Mouse (Mus musculus): ENCODE data around the gene S100a5. TPM values are rescaled to one million over a fixed set of nuclear protein-coding genes. Genes with fewer than 3 reads are reported as not detected.

S100a5 gene
- not detected for total RNA-seq (2021)

DNA sequence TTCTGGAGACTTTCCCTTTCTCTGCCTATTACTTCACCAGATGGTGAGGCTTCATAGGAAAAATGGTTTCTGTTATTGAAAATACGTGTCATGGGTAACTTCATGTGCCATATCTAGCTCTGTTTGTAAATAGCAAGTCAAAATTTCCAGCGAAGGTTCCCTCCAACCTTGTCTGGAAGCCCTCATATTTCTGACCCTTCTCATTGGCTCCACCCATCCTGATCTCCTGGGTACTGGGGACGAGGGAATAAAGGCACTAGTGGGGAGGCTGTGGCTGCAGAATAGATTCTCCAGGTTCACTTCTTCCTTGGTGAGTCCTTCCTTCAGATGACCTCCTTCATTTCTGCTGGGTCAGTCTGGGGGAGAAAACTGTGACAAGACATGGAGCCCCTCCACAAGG lies at the start of gene S100a5:
Gene S100a5, plus strand, starts transcription at position 301 of the 400 bp plus-strand sequence.
- DNase-seq, result no peak
- intact Hi-C loops (cut with DNase I), result no loop called here

DNA sequence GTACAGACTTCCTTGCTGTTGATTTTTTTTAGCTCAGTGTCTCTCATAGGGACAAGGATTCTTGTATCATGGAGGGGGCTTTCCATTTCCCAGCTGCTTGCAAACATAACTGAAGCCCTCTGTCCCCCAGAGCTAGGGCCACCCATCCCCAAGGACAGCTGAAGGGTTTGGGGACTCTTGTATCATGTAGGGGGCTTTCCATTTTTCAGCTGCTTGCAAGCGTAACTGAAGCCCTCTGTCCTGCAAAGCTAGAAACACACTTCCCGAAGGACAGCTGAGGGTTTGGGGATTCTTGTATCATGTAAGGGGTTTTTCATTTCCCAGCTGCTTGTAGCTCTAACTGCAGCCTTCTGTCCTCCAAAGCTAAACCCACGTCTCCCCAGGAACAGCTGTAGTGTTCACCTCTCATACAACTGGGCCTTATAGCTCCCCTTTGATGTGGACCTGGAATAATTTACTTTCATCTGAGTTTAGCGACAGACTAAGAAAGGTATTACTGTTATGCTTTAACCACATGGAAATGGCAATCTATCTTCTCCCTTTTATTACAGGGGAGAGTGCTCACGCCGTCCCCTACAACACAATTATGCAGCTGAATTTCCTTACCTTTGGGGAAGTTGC lies 48.2 kb upstream of the S100a5 start, which contains the start of gene S100a3:
Gene S100a3, plus strand, starts transcription at position 571 of the 621 bp plus-strand sequence.
- no peak for DNase-seq
- intact Hi-C loops (cut with DNase I), result no loop called here

DNA sequence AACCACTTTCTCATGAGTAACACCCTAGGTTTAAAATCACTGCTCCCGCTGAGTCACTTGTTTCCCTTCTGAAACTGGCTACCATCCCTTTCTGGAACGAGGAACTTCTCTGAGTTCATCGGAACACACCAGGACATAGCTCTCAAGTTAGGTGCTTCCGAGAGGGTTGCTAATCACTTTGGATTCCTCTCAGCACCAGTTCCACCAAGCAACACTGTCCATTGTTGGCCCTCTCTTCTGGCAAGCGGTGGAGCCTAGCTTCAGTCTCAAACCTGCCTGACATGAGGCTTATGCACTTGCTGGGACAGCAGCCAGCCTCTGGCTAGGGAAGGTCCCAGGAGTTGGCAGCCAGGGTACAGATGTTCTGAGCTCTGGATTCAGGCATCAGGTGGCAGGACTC lies 33.6 kb upstream of the S100a5 start:
- intact Hi-C loops (cut with DNase I), result no loop called here
- peak; percentile 38 to 57 for DNase-seq

DNA sequence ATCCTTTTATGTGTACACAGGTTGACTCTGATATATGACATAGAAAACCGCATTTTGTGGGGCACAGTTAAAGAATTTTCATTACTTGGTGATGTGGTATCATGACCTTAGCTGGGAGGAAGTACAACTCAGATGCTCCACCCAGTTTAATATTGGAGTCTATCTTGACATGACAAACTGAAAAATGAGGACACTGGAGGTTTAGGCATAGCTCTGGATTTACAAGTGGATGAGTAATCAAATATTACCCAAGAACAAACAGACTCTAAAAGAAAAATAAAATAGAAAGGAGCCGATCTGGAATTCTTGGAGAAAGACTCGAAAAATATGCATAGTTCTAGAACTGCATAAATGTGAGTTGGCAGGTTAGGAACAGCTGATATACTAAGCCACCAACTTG lies 33.0 kb upstream of the S100a5 start:
- DNase-seq, result no peak
- intact Hi-C loops (cut with DNase I), result no loop called here

DNA sequence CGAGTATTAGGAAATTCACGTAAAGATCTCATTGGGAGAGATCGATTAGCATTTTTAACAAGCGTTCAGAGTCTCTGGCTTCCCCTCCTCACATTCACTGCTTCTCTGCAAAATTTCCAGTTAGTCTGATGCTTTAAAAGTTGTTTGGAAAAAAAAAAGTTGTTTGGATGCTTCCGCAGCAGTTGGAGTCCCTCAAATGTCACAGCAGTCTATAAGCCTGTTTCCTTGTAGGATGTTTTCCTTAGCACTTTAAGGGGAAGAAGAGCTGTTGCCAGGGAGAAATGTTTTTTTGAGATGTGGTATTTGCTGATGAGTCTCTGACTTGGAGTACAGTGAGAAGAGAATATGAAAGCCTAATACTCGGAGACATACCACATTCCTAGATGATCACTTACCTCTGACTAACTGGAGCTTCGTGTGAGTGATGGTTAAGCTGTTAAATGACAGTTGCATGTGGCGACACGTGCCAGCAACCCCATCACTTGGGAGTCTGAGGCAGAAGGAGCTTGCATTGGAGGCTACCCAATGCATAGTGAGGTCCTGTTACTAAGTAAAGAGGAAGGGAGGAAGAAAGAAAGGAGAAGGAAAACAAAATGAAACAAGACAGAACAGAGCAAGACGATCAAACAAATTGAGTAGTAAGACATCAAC lies 31.8 kb upstream of the S100a5 start:
- DNase-seq, result no peak
- intact Hi-C loops (cut with DNase I), result no loop called here

DNA sequence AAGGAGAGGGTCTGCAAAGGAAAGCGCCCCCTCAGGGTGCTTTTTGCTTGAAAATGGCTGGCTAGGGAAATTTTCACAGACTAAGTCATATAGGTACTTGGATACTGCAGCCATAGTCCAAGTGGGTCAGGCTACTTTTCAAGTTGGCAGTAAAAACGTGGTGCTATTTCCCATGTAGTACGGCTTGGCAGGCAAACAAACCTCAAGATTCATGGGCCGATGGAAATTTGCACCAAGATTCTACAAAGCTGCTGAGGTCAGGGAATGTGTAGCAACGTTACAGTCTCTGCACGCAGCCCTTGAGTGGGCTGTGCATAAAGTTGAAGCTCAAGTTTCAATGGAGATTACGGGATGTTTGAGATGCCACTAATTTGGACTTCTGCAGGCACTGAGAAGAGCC lies 28.9 kb upstream of the S100a5 start:
- no peak for DNase-seq
- intact Hi-C loops (cut with DNase I), result no loop called here

DNA sequence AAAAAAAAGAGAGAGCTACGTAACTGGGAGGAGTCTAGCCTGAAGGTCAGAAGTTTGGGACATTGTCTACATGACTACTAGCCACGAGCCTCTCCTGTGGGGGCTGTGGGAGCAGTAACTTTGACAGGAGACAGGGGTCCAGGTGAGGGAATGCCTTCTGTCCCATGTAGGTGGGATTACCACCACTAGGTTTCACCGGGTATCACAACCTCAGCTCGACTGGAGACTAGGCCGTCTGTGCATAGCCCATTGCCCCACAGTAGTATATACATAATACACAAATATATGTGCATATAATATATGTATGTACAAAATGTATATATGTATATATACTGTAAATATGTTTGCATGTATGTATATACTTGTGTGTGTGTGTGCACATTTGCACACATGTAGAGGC lies 27.2 kb upstream of the S100a5 start:
- intact Hi-C loops (cut with DNase I), result loop anchor here (5.0 kb wide), 1 partner anchor 39 kb away; no protein-coding TSS in a partner anchor
- no peak for DNase-seq

DNA sequence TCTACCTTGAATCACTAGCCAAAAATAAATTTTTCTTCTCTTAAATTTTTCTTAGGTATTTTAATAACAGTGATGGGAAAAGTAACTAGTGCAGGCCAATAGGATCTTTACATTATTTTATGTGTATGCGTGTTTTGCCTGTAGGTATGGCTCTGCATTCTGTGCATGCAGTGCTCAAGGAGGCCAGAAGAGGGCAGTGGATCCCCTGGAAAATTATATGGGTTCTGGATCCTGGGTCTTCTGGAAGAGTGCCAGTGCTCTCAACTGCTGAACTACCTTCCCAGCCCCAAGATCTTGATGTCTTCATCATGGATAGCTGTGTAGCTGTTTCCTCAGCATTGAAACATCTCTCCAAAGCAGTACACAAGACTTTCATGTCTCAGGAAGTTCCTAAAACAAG lies 26.2 kb upstream of the S100a5 start:
- DNase-seq, result no peak
- intact Hi-C loops (cut with DNase I), result loop anchor here (5.0 kb wide), 1 partner anchor 40 kb away; no protein-coding TSS in a partner anchor

DNA sequence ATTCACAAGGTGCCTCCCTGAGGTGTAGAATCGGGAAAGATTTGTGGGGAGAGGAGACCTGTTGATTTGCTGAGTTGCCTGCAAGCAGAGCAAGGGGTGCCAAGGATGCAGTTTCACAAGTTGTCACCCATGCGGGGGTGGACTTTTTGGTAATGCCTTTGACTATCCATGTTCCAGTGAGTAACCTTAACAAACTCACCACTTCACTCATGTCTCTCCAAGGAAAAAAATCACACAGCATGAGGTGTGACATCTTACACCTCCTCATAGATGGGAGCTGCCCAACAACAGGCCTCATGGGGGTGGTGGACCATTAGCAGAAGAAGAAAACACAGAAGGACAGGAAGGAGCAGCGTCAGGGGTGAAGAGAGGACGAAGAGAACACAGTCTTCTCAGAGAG lies 25.8 kb upstream of the S100a5 start:
- no peak for DNase-seq
- intact Hi-C loops (cut with DNase I), result loop anchor here (5.0 kb wide), 1 partner anchor 40 kb away; no protein-coding TSS in a partner anchor

DNA sequence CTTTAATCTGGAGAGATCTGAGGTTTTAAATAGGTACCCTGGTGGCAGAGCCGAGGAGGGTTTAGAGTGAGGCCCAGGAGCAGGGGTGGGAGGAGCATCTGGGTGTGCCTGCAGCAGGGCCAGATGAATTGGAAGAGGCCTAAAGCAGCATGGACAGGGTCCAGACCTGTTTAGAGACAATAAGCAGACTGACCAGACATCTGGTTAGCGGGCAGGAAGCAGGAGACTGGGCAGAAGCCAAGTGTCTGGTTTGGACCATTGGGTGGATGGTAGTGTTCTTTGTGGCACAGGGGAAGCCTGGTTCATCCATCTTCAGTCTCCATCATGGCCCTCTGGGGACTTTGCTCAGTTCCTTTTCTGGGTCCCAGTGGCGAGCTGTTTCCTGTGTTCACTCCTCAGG lies 24.4 kb upstream of the S100a5 start:
- DNase-seq, result peak; percentile 39 to 41
- intact Hi-C loops (cut with DNase I), result loop anchor here (2.0 to 5.0 kb wide), 3 partner anchors 42 to 69 kb away; no protein-coding TSS in a partner anchor

DNA sequence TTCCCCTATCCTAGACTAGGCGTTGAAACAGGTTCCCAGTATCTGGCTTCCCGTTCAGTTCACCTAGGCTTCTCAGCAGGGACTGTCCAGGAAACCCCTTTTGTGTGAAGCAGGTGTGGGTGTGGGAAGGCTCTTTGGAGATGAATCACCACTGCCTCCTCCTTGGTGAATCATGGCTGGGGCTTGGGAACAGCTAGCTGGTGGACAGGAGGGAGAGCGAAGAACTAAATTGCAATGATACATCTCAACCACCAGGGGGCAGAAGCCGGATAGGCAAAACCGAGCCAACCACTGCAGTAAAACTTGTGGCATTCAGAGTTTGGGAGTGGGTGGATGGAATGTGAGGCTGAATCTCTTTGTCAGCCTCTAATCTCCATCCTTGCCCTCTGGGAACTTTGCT lies 22.7 kb upstream of the S100a5 start:
- intact Hi-C loops (cut with DNase I), result loop anchor here (1.0 to 2.0 kb wide), 3 partner anchors 30 to 67 kb away; no protein-coding TSS in a partner anchor

DNA sequence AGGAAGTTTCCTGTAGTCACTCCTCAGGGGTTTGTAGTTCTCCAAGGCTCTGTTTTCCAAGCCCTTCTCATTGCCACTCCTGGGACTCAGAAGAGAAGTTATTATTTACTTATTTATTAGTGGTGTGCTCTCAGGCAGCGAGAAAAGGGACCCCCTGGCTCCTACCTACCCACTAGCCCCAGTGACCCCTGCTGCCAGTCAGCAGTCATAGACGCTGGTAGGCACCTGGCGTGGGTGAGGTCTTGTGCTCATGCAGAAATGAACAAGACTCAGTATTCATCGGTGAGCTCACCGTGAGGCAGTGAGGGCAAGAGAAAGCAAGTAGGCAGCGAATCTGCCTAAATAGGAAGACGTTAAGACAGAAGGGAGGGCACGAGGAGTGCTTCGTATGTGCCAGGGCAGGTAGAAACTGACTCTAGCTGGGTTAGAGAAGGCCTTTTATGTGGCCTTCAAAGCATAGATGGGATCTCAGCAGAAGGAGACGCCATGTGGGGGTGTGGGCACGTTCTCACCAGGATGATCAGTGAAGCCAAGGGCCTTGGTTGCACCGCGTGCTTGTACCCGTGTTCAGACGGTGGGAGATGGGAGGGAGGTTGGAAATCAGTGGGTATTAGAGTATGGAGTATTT lies 22.2 kb upstream of the S100a5 start:
- DNase-seq, result no peak
- intact Hi-C loops (cut with DNase I), result no loop called here

More for the DNA sequence above, 22.7 kb upstream of the S100a5 start:
- DNase-seq, result peak; percentile 60 to 75

DNA sequence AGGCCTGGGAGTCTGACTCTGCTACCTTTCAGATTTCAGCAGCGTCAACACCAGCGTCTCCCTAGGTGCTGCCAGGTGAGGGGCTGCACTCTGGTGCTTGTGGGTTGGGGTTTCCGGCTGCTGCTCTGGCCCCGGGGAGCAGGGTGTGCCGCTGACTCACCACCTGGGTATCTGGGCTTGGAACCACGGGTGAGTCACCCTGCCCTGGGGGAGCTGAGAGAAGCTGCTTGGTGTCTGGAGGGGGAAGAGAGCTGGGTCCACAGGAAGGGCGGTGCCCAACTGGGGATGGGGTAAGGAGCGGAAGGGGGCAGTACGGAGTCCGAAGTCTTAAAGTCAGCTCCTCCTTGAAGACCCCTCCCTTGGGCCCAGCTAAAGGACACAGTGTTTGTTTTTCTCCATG lies 21.4 kb upstream of the S100a5 start:
- intact Hi-C loops (cut with DNase I), result no loop called here
- peak; percentile 68 to 75 for DNase-seq

DNA sequence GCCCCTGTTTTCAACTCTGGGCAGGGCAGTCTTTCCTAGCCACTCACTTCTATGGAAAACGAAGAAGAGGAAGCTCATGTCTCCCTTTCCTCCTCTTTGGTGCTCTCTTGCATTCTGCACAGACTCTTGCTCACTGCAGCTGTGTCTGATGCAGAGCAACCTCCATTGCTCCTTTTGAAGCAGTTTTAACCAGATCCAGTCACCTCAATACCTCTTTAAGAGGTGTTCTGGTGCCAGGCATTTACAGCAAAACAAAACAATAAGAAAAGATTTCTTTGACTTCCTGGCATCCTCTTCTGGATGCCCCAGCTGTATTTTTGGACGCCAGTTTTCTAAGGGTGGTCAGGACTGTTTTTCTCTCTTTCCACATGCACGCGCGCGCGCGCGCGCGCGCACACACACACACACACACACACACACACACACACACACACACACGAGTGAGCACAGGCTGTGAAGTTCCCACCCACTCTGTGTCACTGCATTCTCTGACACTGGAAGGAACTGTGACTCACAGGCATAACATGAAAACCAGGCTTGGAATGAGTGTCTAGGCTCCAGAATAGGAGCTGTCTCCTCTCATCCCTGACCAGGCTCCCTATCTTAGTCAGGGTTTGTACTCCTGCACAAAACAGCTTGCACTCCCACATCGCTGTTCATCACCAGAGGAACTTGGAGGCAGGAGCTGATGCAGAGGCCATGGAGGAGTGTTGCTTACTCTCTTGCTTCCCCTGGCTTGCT lies 20.8 kb upstream of the S100a5 start:
- no peak for DNase-seq
- intact Hi-C loops (cut with DNase I), result no loop called here

DNA sequence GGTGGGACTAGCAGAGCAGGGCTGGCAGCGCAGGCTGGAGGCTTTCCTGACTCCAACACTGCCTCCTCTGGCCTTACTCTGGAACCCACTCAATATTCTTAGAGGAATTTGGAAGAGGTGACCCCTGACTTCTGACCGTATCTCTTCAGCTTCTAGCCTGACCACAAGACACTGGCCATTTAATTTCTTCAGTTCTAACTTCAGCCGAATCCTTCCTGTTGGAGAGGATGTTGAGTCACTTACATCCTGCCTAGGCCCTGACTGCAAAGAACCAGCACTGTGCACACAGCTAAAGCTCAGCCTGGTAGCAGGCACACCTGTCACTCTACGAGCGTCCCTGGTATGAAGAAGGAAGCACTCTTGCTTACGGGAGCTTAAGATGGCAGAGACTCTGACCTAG lies 18.9 kb upstream of the S100a5 start:
- intact Hi-C loops (cut with DNase I), result no loop called here
- no peak for DNase-seq

DNA sequence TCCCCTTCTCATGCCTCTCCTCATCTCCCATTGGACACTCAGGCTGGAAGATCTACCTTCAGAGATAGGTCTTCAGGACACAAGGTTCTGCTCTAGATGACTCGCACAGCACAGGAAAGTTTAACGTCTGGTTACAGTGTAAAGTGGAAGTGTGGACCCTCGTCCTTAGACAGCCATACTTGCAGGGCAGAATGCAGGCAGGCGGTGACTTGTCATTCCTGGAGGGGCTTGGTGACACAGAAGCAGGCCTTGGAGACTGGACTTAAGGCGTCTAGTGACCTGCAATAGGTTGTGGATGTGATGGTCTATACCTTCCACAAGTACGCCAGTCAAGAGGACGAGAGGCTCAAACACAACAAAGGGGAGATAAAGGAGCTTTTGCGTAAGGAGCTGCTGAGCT lies 18.4 kb upstream of the S100a5 start, which contains the start of gene S100a2:
Gene S100a2, plus strand, starts transcription at position 301 of the 400 bp plus-strand sequence.
- intact Hi-C loops (cut with DNase I), result no loop called here
- no peak for DNase-seq

DNA sequence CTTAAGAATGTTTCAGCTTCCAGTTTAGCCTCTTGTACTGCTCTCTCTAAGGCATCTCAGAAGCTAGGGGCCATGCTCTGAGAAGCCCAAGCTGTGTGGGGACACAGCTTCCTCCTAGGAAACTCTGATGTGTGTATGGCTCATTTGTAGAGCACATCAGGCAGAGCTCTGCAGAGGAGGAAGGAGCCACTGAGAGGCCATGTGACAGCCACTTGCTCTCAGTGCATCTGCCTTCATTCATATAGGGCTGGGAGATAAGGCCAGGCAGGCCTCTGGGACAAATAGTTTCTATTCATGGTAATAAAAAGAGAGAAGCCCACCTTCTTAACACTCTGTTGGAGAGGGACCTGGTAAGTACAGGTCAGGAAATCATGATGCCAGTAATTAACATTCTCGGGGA lies 13.9 kb upstream of the S100a5 start:
- no peak for DNase-seq
- intact Hi-C loops (cut with DNase I), result no loop called here

DNA sequence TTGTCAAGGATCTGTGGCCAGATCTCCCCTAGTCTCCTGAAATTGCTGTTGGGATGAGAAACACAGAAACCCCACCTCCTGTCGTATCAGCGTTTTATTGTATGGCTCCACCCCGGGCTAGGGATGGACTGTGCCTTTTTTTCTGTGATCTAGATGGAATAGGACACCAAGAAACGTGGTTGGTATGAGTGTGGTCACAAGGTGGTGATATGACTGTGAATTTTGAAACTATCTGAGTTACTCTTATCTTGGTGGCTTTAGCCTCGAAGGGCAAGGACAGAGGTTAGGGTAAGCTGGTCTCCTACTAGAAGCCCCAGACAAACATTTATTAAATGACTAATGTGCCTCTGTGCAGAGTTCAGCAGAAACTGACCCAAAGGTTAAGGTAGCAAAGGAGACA lies 12.8 kb upstream of the S100a5 start:
- no peak for DNase-seq
- intact Hi-C loops (cut with DNase I), result no loop called here

DNA sequence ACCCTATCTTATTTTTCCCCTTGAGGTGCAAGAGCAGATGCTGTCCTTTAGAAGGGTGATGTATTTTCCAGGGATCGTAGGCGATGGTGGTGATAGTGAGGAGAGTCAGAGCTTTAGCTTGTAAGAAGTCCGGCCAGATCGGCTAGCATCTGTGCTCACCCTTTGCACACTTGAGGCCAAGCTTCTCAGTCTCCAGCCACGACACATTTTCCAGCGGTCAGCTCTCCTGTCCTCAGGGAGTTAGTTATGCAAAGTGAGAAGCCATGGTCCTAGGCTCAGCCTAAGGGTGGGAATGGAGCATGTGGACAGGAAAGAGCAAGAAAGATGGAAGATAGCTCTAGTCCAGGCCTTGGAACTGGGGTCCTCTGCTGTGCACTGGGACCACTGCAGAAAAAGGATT lies 11.5 kb upstream of the S100a5 start:
- no peak for DNase-seq
- intact Hi-C loops (cut with DNase I), result no loop called here

DNA sequence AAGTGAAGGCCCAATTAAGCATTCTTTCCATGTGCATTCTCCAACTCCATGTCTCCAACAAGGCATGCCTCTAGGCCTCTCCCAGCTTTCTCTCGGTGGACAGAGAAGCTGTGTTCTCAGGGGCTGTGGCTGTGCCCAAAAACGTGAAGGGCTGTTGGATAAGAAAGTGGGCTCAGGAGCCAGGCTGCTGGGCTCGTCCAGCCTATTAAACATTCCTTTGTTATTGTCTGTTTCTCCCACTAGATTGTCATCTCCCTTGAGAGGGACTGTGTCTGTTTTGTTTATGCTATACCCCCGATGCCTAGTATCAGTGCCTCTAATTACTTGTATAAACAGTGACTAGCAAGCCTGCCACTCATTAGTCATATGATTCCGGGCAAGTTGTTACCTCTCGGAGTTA lies 10.6 kb upstream of the S100a5 start:
- DNase-seq, result no peak
- intact Hi-C loops (cut with DNase I), result no loop called here

DNA sequence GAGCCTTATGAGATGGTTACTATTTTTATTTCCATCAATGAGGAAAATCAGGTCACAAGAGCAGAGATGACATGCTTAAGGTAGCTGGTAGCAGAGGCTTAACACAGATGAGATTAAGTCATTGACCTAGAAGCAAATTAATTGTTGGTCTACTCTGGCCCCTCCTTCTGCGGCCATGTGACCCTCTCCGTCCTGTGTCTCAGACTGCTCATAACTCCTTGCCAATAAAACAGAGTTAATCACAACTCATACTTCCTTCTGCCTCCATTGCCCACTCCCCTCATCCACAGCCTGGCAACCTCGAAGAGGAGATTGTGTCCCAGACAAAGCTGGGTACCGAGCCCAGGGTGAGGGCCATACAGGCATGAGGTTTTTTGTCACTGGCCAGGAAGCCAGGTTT lies 10.1 kb upstream of the S100a5 start:
- DNase-seq, result no peak
- intact Hi-C loops (cut with DNase I), result no loop called here

Measured in heart, postnatal 36 days (tissue).